In genomic region chr9:70921781-70922565, GRCm38 (mm10) we compare ENCODE assay signal across 8 mouse cellular contexts. TPM values are rescaled to one million over a fixed set of nuclear protein-coding genes. Genes with fewer than 3 reads are reported as not detected.
A peak's percentile ranks its signal among the peaks of the same experiment; 100 is the strongest.
DNase-seq lines count a peak whose midpoint lies in the region; ATAC-seq and TF ChIP-seq lines count a peak whose summit lies in the region.

No protein-coding gene starts in this region.

- no peak for TF ChIP-seq POLR2A in kidney, adult 2 months (IDR thresholded peaks at IDR 0.05; ENCODE audit: low read depth, low read length)

- H3K4me2 ChIP-seq in kidney, postnatal 0 days (ENCODE audit: low read length): no peak overlapping the region
- H3K4me2 ChIP-seq in hindbrain, embryonic 15.5 days: no peak overlapping the region

- no peak for ATAC-seq in kidney, postnatal 0 days (replicated peaks; ENCODE audit: low FRiP score, low read depth)
- ATAC-seq in hindbrain, embryonic 15.5 days (ENCODE audit: low FRiP score, low read depth): peak; percentile 63; the same call in 1 of the 2 replicates
- peak; percentile 74 for ATAC-seq in megakaryocyte-erythroid progenitor cell, adult 5-6 weeks (replicated peaks; ENCODE audit: low FRiP score, low TSS enrichment, poor library complexity, severe bottlenecking)
- no peak for ATAC-seq in monocyte, adult 5-6 weeks (replicated peaks; ENCODE audit: insufficient number of reproducible peaks, low FRiP score, low TSS enrichment, poor library complexity, severe bottlenecking)

- no peak overlapping the region for H3K9ac ChIP-seq in kidney, postnatal 0 days (ENCODE audit: low read depth, low read length)
- H3K9ac ChIP-seq in hindbrain, embryonic 15.5 days: no peak overlapping the region

- H3K4me1 ChIP-seq in kidney, postnatal 0 days (replicated peaks; ENCODE audit: insufficient read depth, low read length): no peaks in the 10 kb centered on the region; the same call in none of the 2 replicates
- H3K4me1 ChIP-seq in kidney, adult 2 months (ENCODE audit: control insufficient read depth, insufficient read depth, low read length): no peaks in the 10 kb centered on the region
- H3K4me1 ChIP-seq in hindbrain, embryonic 15.5 days (replicated peaks): peaks cover 16% of the 10 kb centered on the region

- H3K4me3 ChIP-seq in kidney, postnatal 0 days (replicated peaks; ENCODE audit: low read depth, low read length): no peak overlapping the region
- H3K4me3 ChIP-seq in kidney, adult 2 months (ENCODE audit: insufficient read depth, low read depth, low read length): no peak overlapping the region
- H3K4me3 ChIP-seq in hindbrain, embryonic 15.5 days: no peak overlapping the region

- H3K27me3 ChIP-seq in kidney, postnatal 0 days (ENCODE audit: insufficient read depth, low read length): no peaks in the 10 kb centered on the region
- H3K27me3 ChIP-seq in kidney, adult 2 months (replicated peaks; ENCODE audit: control insufficient read depth, insufficient read depth, low read length): no peaks in the 10 kb centered on the region
- H3K27me3 ChIP-seq in hindbrain, embryonic 15.5 days: no peaks in the 10 kb centered on the region

- H3K9me3 ChIP-seq in kidney, postnatal 0 days (replicated peaks; ENCODE audit: low read length): no peaks in the 10 kb centered on the region
- no peaks in the 10 kb centered on the region for H3K9me3 ChIP-seq in hindbrain, embryonic 15.5 days

- no peak overlapping the region for H3K27ac ChIP-seq in kidney, postnatal 0 days
- no peak overlapping the region for H3K27ac ChIP-seq in kidney, adult 2 months (ENCODE audit: insufficient read depth, low read depth, low read length)
- no peak overlapping the region for H3K27ac ChIP-seq in hindbrain, embryonic 15.5 days (replicated peaks)

- WGBS in kidney, postnatal 0 days: 45% methylated on average over 7 of the region's 7 CpGs
- 59% methylated on average over 7 of the region's 7 CpGs for WGBS in kidney, adult 2 months
- 59% methylated on average over 7 of the region's 7 CpGs for WGBS in hindbrain, embryonic 15.5 days

- H3K36me3 ChIP-seq in kidney, postnatal 0 days (ENCODE audit: insufficient read depth, low read length): no peaks in the 10 kb centered on the region
- no peaks in the 10 kb centered on the region for H3K36me3 ChIP-seq in kidney, adult 2 months (ENCODE audit: control insufficient read depth, insufficient read depth, low read length)
- H3K36me3 ChIP-seq in hindbrain, embryonic 15.5 days: no peaks in the 10 kb centered on the region

- no peak for TF ChIP-seq CTCF in kidney, postnatal 0 days (IDR thresholded peaks at IDR 0.05; ENCODE audit: low read depth)
- TF ChIP-seq CTCF in kidney, adult 2 months (conservative IDR thresholded peaks at IDR 0.05; ENCODE audit: insufficient read depth, insufficient read length, low read depth, low read length): no peak

- peak; percentile 64 for DNase-seq in kidney, postnatal 0 days (ENCODE audit: low spot score)
- DNase-seq in kidney, adult 2 months: no peak
- peak; percentile 52 for DNase-seq in adrenal gland, postnatal 10 days
- DNase-seq in cerebellum, postnatal 25 days: peak; percentile 58 to 69
- peak; percentile 65 to 75 for DNase-seq in urinary bladder, postnatal 4 days (ENCODE audit: low spot score in 2 of 2)

RNA-seq across cellular contexts. Expression of gene Lipc, which starts 30.1 kb away (rescaled TPM):
- 0.45 and 0.46 TPM in 2 replicates for polyA plus RNA-seq in kidney, postnatal 0 days (2015; fragmentation: Nextera tagmentation; extraction: Ambion mirVana)
- polyA plus RNA-seq in kidney, adult 2 months (2012; rRNA removed): 0.58 TPM in 2 replicates
- total RNA-seq in adrenal gland, postnatal 10 days (2021): 10 to 100 TPM; 26.4 to 55.7 TPM
- 0.21 TPM in 1 of 2 replicates, not detected in the other for polyA plus RNA-seq in hindbrain, embryonic 15.5 days (2015; fragmentation: Nextera tagmentation; extraction: Ambion mirVana)
- total RNA-seq in megakaryocyte-erythroid progenitor cell, adult 5-6 weeks (2014; fragmentation: Nextera tagmentation): 0.22 TPM in 1 of 2 replicates, not detected in the other
- total RNA-seq in megakaryocyte-erythroid progenitor cell, adult 5-6 weeks (2017): not detected in 2 replicates
- 0.58 TPM in 1 of 3 replicates, not detected in the others for total RNA-seq in monocyte, adult 5-6 weeks (2017)

Comparison
In these comparisons a context has a peak if more than half of its experiments do, and no peak if none do; other contexts are left out.
1. ATAC-seq: peak in hindbrain, embryonic 15.5 days (single experiment) and megakaryocyte-erythroid progenitor cell, adult 5-6 weeks (single experiment); none in kidney, postnatal 0 days (single experiment) and monocyte, adult 5-6 weeks (single experiment).
2. RNA of gene Lipc, which starts 30.1 kb away (total RNA-seq): 26.4 to 55.7 TPM in adrenal gland, postnatal 10 days; 0.22 TPM in megakaryocyte-erythroid progenitor cell, adult 5-6 weeks and 0.58 TPM in monocyte, adult 5-6 weeks; every median in the first group is over 10 times any median in the second.